Mouse (Mus musculus) C2C12 (cell line): ENCODE data around the gene Rsl24d1. TPM values are rescaled to one million over a fixed set of nuclear protein-coding genes. Genes with fewer than 3 reads are reported as not detected.
"Not testable (repeated sequence)": the region's sequence is repeated elsewhere in the genome, so short reads cannot be mapped to it uniquely, and the experiment has no call there.

Experiments
- H3K27me3 ChIP-seq: one replicate; pipeline ENCODE4 v1.6.1; 2011; ENCODE audit not compliant: control insufficient read depth, insufficient read depth, insufficient read length
- H3K36me3 ChIP-seq: one replicate; pipeline ENCODE4 v1.6.1; 2011; ENCODE audit not compliant: control insufficient read depth, insufficient read depth
- H3K4me3 ChIP-seq: one replicate; pipeline ENCODE4 v1.5.1; 2011; ENCODE audit warnings: mild to moderate bottlenecking, control low read depth; ENCODE audit not compliant: poor library complexity, insufficient read depth, severe bottlenecking
- H3K79me2 ChIP-seq: one replicate; pipeline ENCODE4 v1.6.1; 2011; ENCODE audit not compliant: control insufficient read depth, insufficient read depth
- H3K79me3 ChIP-seq: one replicate; pipeline ENCODE4 v1.6.1; 2011; ENCODE audit warnings: low read depth, control low read depth
- H3ac ChIP-seq: one replicate; pipeline ENCODE3; 2011; ENCODE audit warnings: low read depth; ENCODE audit not compliant: control insufficient read depth, insufficient read length
- CEBPB ChIP-seq: IDR thresholded peaks from one replicate; pipeline ENCODE4 v1.6.1; 2011; ENCODE audit warnings: low read depth, mild to moderate bottlenecking, control low read depth, moderate library complexity
- CTCF ChIP-seq: IDR thresholded peaks from one replicate; pipeline ENCODE4 v1.5.1; 2011; ENCODE audit not compliant: control insufficient read depth, insufficient read depth, insufficient read length
- FOSL1 ChIP-seq: IDR thresholded peaks from one replicate; pipeline ENCODE4 v1.8.0; 2011; ENCODE audit warnings: mild to moderate bottlenecking, low read length; ENCODE audit not compliant: poor library complexity, insufficient read depth, severe bottlenecking
- MAX ChIP-seq: IDR thresholded peaks from one replicate; pipeline ENCODE4 v1.6.1; 2011; ENCODE audit warnings: mild to moderate bottlenecking, control low read depth
- MYOD1 ChIP-seq: IDR thresholded peaks from one replicate; pipeline ENCODE4 v1.6.1; 2011; ENCODE audit warnings: low read depth; ENCODE audit not compliant: control insufficient read depth, insufficient read length
- MYOG ChIP-seq: IDR thresholded peaks from one replicate; pipeline ENCODE4 v1.6.1; 2011; ENCODE audit not compliant: control insufficient read depth, insufficient read length; ENCODE audit errors: extremely low read depth
- USF1 ChIP-seq: IDR thresholded peaks from one replicate; pipeline ENCODE4 v1.6.1; 2011; ENCODE audit warnings: low read depth, mild to moderate bottlenecking, control low read depth, moderate library complexity
- polyA plus RNA-seq: library from polyadenylated mRNA; unstranded; fragments of >200 nt; fragmentation: generic; extraction: Trizol; gene quantifications from one replicate; pipeline ENCODE4 v1.2.1, GENCODE M21; 2012; ENCODE audit warnings: missing spikeins

The Rsl24d1 gene
- polyA plus RNA-seq, 1 experiment: 62.5 TPM

GRCm38 (mm10) chr9:73070971-73071659 lies 42.1 kb upstream of the Rsl24d1 start:
- Histone ChIP-seq H3K36me3 (no peaks in the 10 kb centered on the region), H3K4me3 (no peak overlapping the region), H3ac (no peak overlapping the region), H3K79me3 (no peaks in the 10 kb centered on the region), H3K27me3 (peaks cover 23% of the 10 kb centered on the region), H3K79me2 (no peaks in the 10 kb centered on the region)
- TF ChIP-seq USF1 (no peak), CEBPB (no peak), MYOD1 (no peak), MYOG (no peak), CTCF (no peak), FOSL1 (no peak), MAX (no peak)

- H3K27me3 ChIP-seq: peaks cover 36% of the 10 kb centered on the region
- H3K4me3 ChIP-seq: no peak overlapping the region
- H3K79me3 ChIP-seq: no peaks in the 10 kb centered on the region
- H3ac ChIP-seq: no peak overlapping the region
- no peaks in the 10 kb centered on the region for H3K36me3 ChIP-seq
- no peaks in the 10 kb centered on the region for H3K79me2 ChIP-seq
- TF ChIP-seq USF1 (no peak), MYOD1 (no peak), FOSL1 (no peak), MAX (no peak), CEBPB (no peak), CTCF (no peak), MYOG (no peak)
These were observed 40.8 kb upstream of the Rsl24d1 start for GRCm38 (mm10) chr9:73072426-73072825.

GRCm38 (mm10) chr9:73073169-73073568 lies 40.1 kb upstream of the Rsl24d1 start:
- Histone ChIP-seq H3K27me3 (peaks cover 36% of the 10 kb centered on the region), H3K36me3 (no peaks in the 10 kb centered on the region), H3ac (no peak overlapping the region), H3K4me3 (no peak overlapping the region), H3K79me3 (no peaks in the 10 kb centered on the region), H3K79me2 (no peaks in the 10 kb centered on the region)
- TF ChIP-seq CTCF: no peak
- TF ChIP-seq FOSL1: no peak
- TF ChIP-seq MYOG: no peak
- TF ChIP-seq MYOD1: no peak
- TF ChIP-seq CEBPB: no peak
- TF ChIP-seq MAX: no peak
- no peak for TF ChIP-seq USF1

- H3K4me3 ChIP-seq, H3K36me3 ChIP-seq, H3K79me3 ChIP-seq, H3ac ChIP-seq, H3K79me2 ChIP-seq: not testable (repeated sequence)
- H3K27me3 ChIP-seq: peaks cover 30% of the 10 kb centered on the region
These were observed 33.9 kb upstream of the Rsl24d1 start for GRCm38 (mm10) chr9:73079349-73079748.

GRCm38 (mm10) chr9:73079801-73080325 lies 33.4 kb upstream of the Rsl24d1 start:
- no peak for TF ChIP-seq MAX
- peaks cover 29% of the 10 kb centered on the region for H3K27me3 ChIP-seq
- no peaks in the 10 kb centered on the region for H3K79me3 ChIP-seq
- no peaks in the 10 kb centered on the region for H3K79me2 ChIP-seq
- H3ac ChIP-seq: no peak overlapping the region
- no peak overlapping the region for H3K4me3 ChIP-seq
- no peaks in the 10 kb centered on the region for H3K36me3 ChIP-seq

GRCm38 (mm10) chr9:73082291-73083000 lies 30.8 kb upstream of the Rsl24d1 start:
- TF ChIP-seq MAX (no peak), MYOG (no peak), CEBPB (no peak), MYOD1 (no peak), CTCF (no peak), FOSL1 (no peak), USF1 (no peak)
- Histone ChIP-seq H3ac (no peak overlapping the region), H3K79me2 (no peaks in the 10 kb centered on the region), H3K36me3 (no peaks in the 10 kb centered on the region), H3K79me3 (no peaks in the 10 kb centered on the region), H3K27me3 (peaks cover 19% of the 10 kb centered on the region), H3K4me3 (no peak overlapping the region)
